31 mouse cellular contexts compared by ENCODE assay signal in the genomic region with DNA sequence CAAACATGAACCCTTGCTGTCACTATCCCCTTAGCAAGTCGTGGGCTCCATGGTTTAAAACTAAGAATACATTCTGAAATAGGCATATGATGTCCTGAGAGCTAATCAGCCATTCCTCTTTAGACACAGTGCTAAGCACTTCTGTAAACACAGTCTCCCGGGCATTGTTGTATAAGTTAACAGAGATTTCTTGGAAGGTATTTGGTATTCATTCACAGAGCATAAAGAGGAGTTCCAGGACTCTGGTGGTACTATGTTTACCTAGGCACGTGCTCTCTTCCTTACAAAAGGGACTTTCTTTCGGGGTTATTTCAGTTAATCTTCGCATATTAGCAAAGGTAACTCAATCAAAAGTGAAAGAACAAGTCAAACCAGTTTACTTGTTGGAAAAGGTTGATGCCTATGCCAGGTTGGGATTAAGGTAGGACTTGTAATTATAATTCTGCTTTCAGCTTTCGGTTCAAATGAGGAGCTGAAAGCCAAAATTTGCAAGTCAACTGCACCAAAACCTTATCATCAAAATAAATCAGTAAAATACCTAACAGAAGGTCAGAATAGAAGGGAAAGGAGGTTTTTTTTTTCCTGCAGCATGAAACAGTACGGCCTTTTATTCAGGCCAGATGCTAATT. TPM values are rescaled to one million over a fixed set of nuclear protein-coding genes. Genes with fewer than 3 reads are reported as not detected.
A peak's percentile ranks its signal among the peaks of the same experiment; 100 is the strongest.
DNase-seq lines count a peak whose midpoint lies in the region; ATAC-seq and TF ChIP-seq lines count a peak whose summit lies in the region.
"Had no signal": no experiment of that assay in that cellular context is flagged by ENCODE, and none has a peak within 500 bp of the region (broad histone marks: within the 10 kb centered on the region; RNA-seq: fewer than 3 reads in every experiment).

No protein-coding gene starts in this region.

- no peak overlapping the region for H3K4me2 ChIP-seq in kidney, embryonic 15.5 days
- no peak overlapping the region for H3K4me2 ChIP-seq in midbrain, embryonic 13.5 days (replicated peaks)
- no peak overlapping the region for H3K4me2 ChIP-seq in midbrain, postnatal 0 days (ENCODE audit: low read depth, low read length, poor library complexity, severe bottlenecking)
- H3K4me2 ChIP-seq in stomach, postnatal 0 days (replicated peaks; ENCODE audit: low read depth) = no peak overlapping the region
- H3K4me2 ChIP-seq: heart, embryonic 11.5 days; limb, embryonic 15.5 days had no signal

- H3K9ac ChIP-seq in kidney, embryonic 15.5 days = no peak overlapping the region
- no peak overlapping the region for H3K9ac ChIP-seq in midbrain, embryonic 13.5 days (replicated peaks)
- H3K9ac ChIP-seq in midbrain, postnatal 0 days (replicated peaks; ENCODE audit: low read length, poor library complexity, severe bottlenecking) = no peak overlapping the region
- H3K9ac ChIP-seq in stomach, postnatal 0 days (ENCODE audit: low read length) = no peak overlapping the region
- H3K9ac ChIP-seq: limb, embryonic 15.5 days; liver, embryonic 14.5 days had no signal

- TF ChIP-seq CTCF in midbrain, postnatal 0 days (IDR thresholded peaks at IDR 0.05) = no peak
- TF ChIP-seq CTCF in stomach, postnatal 0 days (IDR thresholded peaks at IDR 0.05; ENCODE audit: low read depth) = no peak

- no peaks in the 10 kb centered on the region for H3K27me3 ChIP-seq in kidney, embryonic 15.5 days
- no peaks in the 10 kb centered on the region for H3K27me3 ChIP-seq in midbrain, embryonic 13.5 days
- H3K27me3 ChIP-seq in midbrain, postnatal 0 days (ENCODE audit: insufficient read depth, low read length) = no peaks in the 10 kb centered on the region
- H3K27me3 ChIP-seq in stomach, postnatal 0 days (ENCODE audit: control insufficient read depth, insufficient read depth, low read length) = no peaks in the 10 kb centered on the region
- H3K27me3 ChIP-seq: limb, embryonic 15.5 days had no signal

- TF ChIP-seq EP300 in stomach, postnatal 0 days (optimal IDR thresholded peaks at IDR 0.05) = peak; percentile 87

- no peak overlapping the region for H3K27ac ChIP-seq in kidney, embryonic 15.5 days
- no peak overlapping the region for H3K27ac ChIP-seq in midbrain, embryonic 13.5 days
- H3K27ac ChIP-seq in midbrain, postnatal 0 days (ENCODE audit: low read depth, low read length) = no peak overlapping the region
- H3K27ac ChIP-seq in stomach, postnatal 0 days (replicated peaks) = no peak overlapping the region
- H3K27ac ChIP-seq: forebrain, embryonic 10.5 days; hindbrain, embryonic 10.5 days; left cerebral cortex, adult 2 months; limb, embryonic 15.5 days; liver, embryonic 14.5 days had no signal

- H3K4me3 ChIP-seq in kidney, embryonic 15.5 days (replicated peaks) = no peak overlapping the region
- no peak overlapping the region for H3K4me3 ChIP-seq in midbrain, embryonic 13.5 days (replicated peaks)
- H3K4me3 ChIP-seq in midbrain, postnatal 0 days (ENCODE audit: low read depth, low read length) = no peak overlapping the region
- no peak overlapping the region for H3K4me3 ChIP-seq in stomach, postnatal 0 days (ENCODE audit: low read depth, low read length)
- H3K4me3 ChIP-seq: forebrain, embryonic 10.5 days; hindbrain, embryonic 10.5 days; left cerebral cortex, adult 2 months; limb, embryonic 15.5 days had no signal

- 61% methylated on average over 7 of the region's 7 CpGs for WGBS in kidney, embryonic 15.5 days
- WGBS in midbrain, embryonic 13.5 days = 36% methylated on average over 7 of the region's 7 CpGs
- 39% methylated on average over 7 of the region's 7 CpGs for WGBS in midbrain, postnatal 0 days
- 28% methylated on average over 7 of the region's 7 CpGs for WGBS in stomach, postnatal 0 days

- DNase-seq in kidney, postnatal 4 days = no peak
- DNase-seq in midbrain, postnatal 0 days (ENCODE audit: low spot score) = no peak
- peak; percentile 95 for DNase-seq in fat pad, adult 2 months (ENCODE audit: extremely low read depth, low read depth, low spot score)
- DNase-seq in stomach, postnatal 0 days (ENCODE audit: low spot score) = no peak
- no peak for DNase-seq in heart, postnatal 4 days
- DNase-seq: adrenal gland, adult 2 months; B cell, adult 2 months; cerebellum, adult 11 months; cerebellum, postnatal 10 days; gastrocnemius, postnatal 10 days; heart, adult 11 months; kidney, postnatal 36 days; layer of hippocampus, adult 9-11 months; left cerebral cortex, postnatal 4 days; lung, postnatal 14 days; right cerebral cortex, postnatal 14 days; thymus, adult 2 months had no signal

- H3K9me3 ChIP-seq in kidney, embryonic 15.5 days (replicated peaks) = no peaks in the 10 kb centered on the region
- H3K9me3 ChIP-seq in midbrain, embryonic 13.5 days = no peaks in the 10 kb centered on the region
- no peaks in the 10 kb centered on the region for H3K9me3 ChIP-seq in midbrain, postnatal 0 days (ENCODE audit: low read length)
- no peaks in the 10 kb centered on the region for H3K9me3 ChIP-seq in stomach, postnatal 0 days (ENCODE audit: control insufficient read depth, low read length)
- H3K9me3 ChIP-seq: forebrain, embryonic 10.5 days; hindbrain, embryonic 10.5 days; limb, embryonic 15.5 days had no signal

- H3K36me3 ChIP-seq in kidney, embryonic 15.5 days = no peaks in the 10 kb centered on the region
- H3K36me3 ChIP-seq in midbrain, embryonic 13.5 days = no peaks in the 10 kb centered on the region
- H3K36me3 ChIP-seq in midbrain, postnatal 0 days (ENCODE audit: insufficient read depth, low read length) = no peaks in the 10 kb centered on the region
- no peaks in the 10 kb centered on the region for H3K36me3 ChIP-seq in stomach, postnatal 0 days (ENCODE audit: control insufficient read depth, insufficient read depth, low read length)
- H3K36me3 ChIP-seq: forebrain, embryonic 10.5 days; hindbrain, embryonic 10.5 days; limb, embryonic 15.5 days had no signal

- no peaks in the 10 kb centered on the region for H3K4me1 ChIP-seq in kidney, embryonic 15.5 days
- H3K4me1 ChIP-seq in midbrain, embryonic 13.5 days (replicated peaks) = no peaks in the 10 kb centered on the region
- H3K4me1 ChIP-seq in midbrain, postnatal 0 days (ENCODE audit: insufficient read depth, low read length) = no peaks in the 10 kb centered on the region
- no peaks in the 10 kb centered on the region for H3K4me1 ChIP-seq in stomach, postnatal 0 days (replicated peaks; ENCODE audit: control insufficient read depth, insufficient read depth)
- H3K4me1 ChIP-seq: forebrain, embryonic 10.5 days; hindbrain, embryonic 10.5 days; limb, embryonic 15.5 days had no signal

- ATAC-seq in kidney, embryonic 15.5 days (replicated peaks; ENCODE audit: low FRiP score) = peak; percentile 43; the same call in 1 of the 2 replicates
- 0 out of 2 replicates have a peak, but pooled peaks have one; percentile 40 for ATAC-seq in midbrain, embryonic 13.5 days
- ATAC-seq in midbrain, postnatal 0 days (ENCODE audit: low FRiP score) = no peak
- peak; percentile 66; the same call in 1 of the 2 replicates for ATAC-seq in stomach, postnatal 0 days (ENCODE audit: low FRiP score, low TSS enrichment)
- ATAC-seq: forebrain, embryonic 16.5 days; hindbrain, embryonic 16.5 days; intestine, postnatal 0 days had no signal

RNA-seq across cellular contexts. Expression of a gene that starts 36.1 kb away (rescaled TPM):
- 4.7 and 4.9 TPM in 2 replicates for polyA plus RNA-seq in kidney, embryonic 15.5 days (2015; fragmentation: Nextera tagmentation; extraction: Ambion mirVana)
- 0.36 and 0.50 TPM in 2 replicates for polyA plus RNA-seq in midbrain, embryonic 13.5 days (2015; fragmentation: Nextera tagmentation; extraction: Ambion mirVana)
- 1.3 and 1.7 TPM in 2 replicates for total RNA-seq in midbrain, postnatal 0 days (2014; rRNA removed)
- 0.73 and 0.76 TPM in 2 replicates for polyA plus RNA-seq in midbrain, postnatal 0 days (2015; fragmentation: Nextera tagmentation; extraction: Ambion mirVana)
- polyA plus RNA-seq in stomach, postnatal 0 days (2015; fragmentation: Nextera tagmentation; extraction: Ambion mirVana) = 1.9 and 2.6 TPM in 2 replicates
- under 1 TPM; 0.47 to 0.69 TPM for total RNA-seq in heart, postnatal 4 days (2021)
- total RNA-seq: MEL; monocyte, adult 5-6 weeks; neutrophil, adult 5-6 weeks had no signal
